Mouse (Mus musculus): ENCODE measurements around the gene Fam234b.

DNA sequence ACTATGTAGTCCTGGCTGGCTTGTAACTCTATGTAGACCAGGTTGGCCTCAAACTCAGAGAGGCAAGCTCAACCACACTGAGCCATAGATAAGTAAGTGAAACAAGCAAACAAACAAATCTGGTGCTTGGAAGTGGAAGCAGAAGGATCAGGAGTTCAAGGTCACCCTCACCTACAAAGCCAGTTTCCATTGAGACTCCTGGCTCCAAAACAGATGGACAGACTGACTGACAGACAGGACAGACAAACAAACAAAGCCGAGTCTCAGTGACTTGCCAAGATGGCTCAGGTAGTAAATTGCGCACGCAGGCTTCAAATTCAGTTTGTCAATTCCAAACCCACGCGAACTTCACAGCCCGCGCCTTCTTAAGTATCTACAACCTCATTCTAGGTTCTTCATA, 331 bp upstream of the Fam234b start:
- TF ChIP-seq ZNF384 (IDR thresholded peaks at IDR 0.05; ENCODE audit: low read depth, low read length) (no peak), CHD2 (IDR thresholded peaks at IDR 0.05; ENCODE audit: low read depth, low read length) (no peak), MAFK (IDR thresholded peaks at IDR 0.05; ENCODE audit: insufficient read depth, low read depth, low read length) (no peak), HCFC1 (IDR thresholded peaks at IDR 0.05; ENCODE audit: borderline replicate concordance, insufficient read depth, low read length) (no peak), ZC3H11A (IDR thresholded peaks at IDR 0.05; ENCODE audit: borderline replicate concordance, low read depth, low read length) (no peak)
